Mouse (Mus musculus): ENCODE results near the gene Fam81a.

Fam81a gene

DNA sequence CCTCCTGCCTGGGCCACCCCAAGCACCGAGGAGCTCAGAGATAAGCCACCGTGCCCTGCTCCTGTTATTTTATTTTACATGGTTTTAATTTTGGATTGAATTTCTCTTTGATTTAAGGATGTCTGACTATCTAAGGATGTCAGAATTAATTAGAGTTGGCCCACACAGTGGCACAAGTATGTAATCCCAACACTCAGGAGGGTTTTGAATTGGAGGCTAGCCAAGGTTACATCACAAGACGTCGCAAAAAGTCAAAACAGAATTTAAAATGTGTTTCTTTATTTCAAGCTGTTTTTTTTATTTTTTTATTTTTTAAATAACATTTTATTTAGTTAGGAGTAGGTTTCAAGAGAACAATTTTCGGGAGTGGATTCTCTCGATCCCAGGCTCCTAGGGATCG, 31.5 kb downstream of the Fam81a start:
- no peak for DNase-seq (ENCODE audit: extremely low read depth, insufficient read length, low spot score)

DNA sequence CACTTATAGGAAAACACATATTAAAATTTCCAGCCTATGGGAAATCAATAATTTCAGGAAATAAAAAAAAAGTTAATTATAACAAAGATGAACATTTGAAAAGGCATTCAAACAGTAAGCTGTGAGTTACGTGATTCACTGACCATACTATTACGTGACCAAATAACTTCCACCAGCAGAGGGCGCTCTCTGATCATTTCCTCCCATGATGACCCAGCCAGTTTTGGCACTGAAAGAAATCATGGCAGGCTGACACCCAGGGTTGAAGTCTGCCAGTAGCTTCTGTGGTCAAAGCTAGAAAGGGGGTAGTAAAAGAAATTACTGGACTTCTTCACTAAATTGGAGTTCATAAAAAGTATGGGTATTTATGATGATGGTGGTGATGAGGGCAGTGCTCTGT, 33.1 kb downstream of the Fam81a start:
- DNase-seq (ENCODE audit: extremely low read depth, insufficient read length, low spot score), result peak; percentile 16

DNA sequence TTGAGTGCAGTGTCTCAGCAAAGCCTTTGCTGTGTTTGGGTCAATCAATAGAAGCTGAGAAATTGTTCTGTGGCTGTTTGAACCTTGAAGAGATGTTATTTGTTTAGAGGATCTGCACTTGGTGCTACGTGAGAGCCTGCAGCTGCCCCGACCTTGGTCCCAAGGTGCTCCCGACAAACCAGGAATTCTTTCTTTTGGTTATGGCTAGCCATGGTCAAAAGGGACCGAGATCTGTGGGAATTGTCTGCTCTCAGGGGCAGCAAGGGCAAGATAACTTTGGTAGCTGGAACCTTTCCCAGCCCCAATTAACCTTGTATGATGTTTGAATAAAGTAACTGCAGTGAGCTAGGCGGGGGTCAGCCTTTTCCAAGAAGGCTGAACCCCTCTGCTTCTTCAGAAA, 34.2 kb downstream of the Fam81a start:
- no peak for DNase-seq (ENCODE audit: extremely low read depth, insufficient read length, low spot score)

DNA sequence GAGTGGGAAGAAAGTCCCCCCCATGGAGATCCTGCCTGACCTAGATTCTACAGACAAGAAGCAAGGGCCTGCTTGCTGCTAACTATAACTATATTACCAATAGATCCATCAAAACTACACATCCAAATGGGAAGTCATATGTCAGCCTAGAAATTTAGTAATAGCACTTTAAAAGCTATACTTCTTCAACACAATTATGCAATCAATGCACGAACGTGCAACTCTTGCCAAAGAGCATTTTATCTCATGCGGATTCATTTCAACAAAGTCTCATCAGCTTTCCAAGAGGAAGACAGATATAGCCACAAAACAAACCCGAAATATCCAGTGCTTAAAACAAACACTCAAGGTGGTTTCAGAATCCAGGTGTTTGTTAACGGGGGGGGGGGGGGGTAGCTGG, 36.8 kb downstream of the Fam81a start:
- DNase-seq (ENCODE audit: extremely low read depth, insufficient read length, low spot score), result no peak

DNA sequence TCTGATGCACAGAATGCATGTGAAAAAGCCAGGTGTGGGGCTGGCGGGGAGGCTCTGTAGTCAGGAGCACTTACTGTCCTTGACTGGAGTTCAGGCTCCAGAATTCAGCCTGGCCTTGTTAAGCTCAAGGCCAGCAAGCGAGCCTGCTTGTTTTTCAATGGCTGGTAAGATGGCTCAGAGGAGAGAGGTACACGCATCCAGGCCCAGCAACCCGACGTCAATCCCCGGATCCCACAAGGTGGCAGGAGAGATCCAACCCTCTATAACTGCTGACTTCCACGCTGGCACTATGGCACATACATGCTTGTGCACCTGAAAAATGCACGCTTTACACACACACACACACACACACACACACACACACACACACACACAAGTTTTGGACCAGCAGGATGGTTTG, 39.3 kb downstream of the Fam81a start:
- no peak for DNase-seq (ENCODE audit: extremely low read depth, insufficient read length, low spot score)

DNA sequence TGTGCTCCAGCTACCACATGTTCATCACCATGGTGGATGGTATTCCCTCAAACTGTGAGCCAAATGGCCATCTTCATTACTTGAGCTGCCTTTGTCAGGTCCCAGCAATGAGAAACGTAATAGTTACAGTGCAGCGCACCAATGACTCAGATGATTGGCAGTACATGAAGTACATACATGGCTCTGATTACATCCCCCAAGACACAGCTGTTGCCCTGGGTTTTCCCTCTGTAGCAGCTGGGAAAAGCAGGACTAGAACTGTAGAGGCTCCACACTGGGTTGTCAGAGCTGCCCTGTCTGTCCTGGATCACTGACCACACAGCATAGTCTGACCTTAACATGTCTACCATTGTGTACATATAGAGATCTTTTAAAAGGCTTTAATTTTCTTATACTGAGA, 44.8 kb downstream of the Fam81a start:
- DNase-seq (ENCODE audit: extremely low read depth, insufficient read length, low spot score), result no peak

DNA sequence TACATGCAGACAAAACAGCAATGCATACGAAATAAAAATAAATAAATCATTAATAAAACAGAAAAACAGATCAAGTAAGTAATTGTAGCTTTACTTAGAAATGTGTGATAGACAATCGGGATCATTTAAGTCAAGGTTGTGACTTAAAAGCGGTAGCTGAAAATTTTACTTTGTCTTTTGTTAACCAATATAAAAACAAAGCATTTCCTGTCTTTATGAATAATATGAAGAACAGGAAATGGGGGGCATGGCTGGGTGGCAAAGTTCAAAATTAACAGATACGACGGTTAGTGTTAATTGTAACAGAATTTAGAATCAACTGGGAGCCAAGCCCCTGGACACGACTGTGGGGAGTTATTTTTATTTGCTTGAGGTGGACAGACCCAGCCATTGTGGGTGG, 47.3 kb downstream of the Fam81a start:
- no peak for DNase-seq (ENCODE audit: extremely low read depth, insufficient read length, low spot score)

DNA sequence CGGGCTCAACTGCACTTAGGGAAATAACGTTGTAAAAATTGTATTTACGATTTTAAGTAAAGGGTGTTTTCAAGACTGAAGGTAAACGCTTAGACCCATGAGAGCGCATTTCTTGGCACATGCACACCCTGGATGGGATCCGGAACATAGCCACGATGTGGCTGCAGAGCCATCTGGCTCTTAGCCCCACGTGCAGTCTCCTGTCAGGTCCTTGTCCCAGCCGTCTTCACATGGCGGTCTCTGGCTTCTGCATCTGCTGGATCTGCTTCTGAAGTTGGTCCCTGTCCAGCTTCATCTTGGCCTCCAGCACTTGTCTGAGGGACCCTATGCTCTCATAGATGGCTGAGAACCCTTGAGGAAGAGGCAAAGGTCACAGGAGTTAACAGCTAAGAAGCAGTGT, 51.8 kb downstream of the Fam81a start:
- DNase-seq (ENCODE audit: extremely low read depth, insufficient read length, low spot score), result no peak

DNA sequence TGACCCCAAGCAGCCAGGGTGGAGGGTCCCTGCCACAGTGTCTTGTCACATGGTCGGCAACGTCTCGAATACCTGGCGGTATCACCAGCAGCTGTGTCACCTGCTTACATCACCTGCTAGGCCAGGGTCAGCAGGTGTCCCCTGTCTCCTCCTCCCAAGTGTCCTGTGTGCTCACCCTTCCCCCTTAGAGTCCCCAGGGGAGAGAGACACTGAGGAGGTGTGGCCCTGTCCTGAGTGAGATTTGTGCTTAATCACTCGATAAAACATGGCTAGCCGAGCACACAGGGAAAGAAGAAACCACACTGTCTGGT, 53.6 kb downstream of the Fam81a start:
- DNase-seq (ENCODE audit: extremely low read depth, insufficient read length, low spot score), result no peak

DNA sequence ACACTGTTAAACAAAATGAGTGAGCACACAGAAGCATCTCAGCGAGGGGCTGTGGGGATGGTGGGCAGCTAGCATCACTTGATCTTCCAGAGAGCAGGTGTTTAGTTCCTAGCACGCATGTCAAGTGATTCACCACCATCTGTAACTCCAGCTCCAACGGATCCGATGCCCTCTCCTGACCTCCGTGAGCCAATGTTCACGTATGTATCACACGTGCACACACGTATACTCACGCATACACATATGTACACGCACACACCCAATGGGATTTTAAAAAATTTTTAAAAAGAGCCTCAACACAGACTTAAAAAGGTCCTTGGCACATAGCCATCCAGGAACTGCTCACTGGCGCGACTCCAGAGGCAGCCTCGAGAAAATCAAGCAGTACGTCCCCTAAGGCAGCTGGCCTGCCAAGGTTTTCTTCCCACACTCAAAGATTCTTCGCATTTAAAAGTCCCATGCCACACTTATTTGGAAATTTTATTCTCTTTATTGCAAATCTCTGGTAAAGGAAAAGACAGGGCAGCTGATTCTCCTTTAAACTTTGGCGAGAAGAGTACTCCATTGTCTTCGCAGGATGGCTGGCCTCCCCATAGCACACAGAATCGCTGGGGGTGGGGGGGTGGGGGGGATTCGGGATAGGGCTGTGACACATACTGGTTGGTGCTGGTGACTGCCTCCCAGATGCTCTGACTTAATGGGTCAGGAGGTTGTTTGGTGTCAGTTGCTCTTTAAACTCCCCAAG, 54.1 kb downstream of the Fam81a start:
- DNase-seq (ENCODE audit: extremely low read depth, insufficient read length, low spot score), result no peak

DNA sequence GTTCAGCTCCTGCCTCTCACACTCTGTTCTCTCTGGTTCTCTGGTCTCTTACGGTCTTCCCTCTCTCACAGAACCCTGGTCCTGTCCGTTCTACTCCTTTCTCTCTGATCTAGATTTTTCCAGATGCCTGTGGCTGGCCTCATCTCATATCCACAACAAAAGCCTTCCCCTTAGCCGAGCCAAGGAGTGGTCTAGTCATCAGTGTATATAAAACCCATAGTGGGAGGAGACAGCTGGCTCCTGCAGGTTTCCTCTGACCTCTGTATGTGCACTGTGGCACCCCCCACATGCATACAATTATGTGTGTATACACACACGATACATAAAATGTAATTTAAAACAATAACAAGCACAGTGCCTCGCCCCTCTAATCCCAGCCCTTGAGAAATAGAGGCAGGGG, 55.0 kb downstream of the Fam81a start:
- no peak for DNase-seq (ENCODE audit: extremely low read depth, insufficient read length, low spot score)

DNA sequence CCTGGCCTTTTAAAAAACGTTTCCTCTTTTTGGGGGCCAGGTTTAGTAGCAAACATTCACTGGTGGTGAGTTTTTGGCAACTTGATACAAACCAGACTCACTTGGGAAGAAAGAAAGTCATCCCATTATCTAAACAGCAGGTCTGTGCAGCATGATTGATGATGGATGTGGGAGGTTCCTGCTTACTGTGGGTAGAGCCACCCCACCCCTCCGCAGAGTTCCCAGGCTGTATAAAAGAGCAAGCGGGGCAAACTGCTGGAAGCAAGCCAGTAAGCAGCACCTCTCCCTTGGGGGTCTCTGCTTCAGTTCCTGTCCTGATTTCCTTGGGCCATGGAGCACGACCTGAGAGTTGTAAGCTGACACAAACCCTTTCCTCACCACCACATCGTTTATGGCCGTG, 56.3 kb downstream of the Fam81a start:
- DNase-seq (ENCODE audit: extremely low read depth, insufficient read length, low spot score), result no peak

DNA sequence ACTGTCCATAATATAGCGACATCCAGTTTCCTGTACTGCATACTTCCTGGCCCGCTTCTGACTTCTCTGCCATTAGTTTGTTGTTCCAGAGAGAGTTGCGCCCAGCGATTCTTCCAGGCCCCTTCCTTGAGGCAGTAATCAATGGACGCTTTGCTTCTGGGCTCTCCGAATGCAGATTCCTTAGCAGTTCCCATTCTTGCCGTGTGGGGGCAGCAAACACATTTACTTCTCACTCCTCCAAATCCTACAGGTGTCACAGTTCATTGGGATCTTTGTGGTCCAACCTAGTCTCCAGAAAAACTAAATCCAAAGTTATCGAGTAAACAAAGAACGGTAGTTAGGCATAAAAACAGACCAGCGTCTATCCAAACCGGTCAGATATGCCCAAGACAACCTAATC, 58.3 kb downstream of the Fam81a start:
- DNase-seq (ENCODE audit: extremely low read depth, insufficient read length, low spot score), result no peak

DNA sequence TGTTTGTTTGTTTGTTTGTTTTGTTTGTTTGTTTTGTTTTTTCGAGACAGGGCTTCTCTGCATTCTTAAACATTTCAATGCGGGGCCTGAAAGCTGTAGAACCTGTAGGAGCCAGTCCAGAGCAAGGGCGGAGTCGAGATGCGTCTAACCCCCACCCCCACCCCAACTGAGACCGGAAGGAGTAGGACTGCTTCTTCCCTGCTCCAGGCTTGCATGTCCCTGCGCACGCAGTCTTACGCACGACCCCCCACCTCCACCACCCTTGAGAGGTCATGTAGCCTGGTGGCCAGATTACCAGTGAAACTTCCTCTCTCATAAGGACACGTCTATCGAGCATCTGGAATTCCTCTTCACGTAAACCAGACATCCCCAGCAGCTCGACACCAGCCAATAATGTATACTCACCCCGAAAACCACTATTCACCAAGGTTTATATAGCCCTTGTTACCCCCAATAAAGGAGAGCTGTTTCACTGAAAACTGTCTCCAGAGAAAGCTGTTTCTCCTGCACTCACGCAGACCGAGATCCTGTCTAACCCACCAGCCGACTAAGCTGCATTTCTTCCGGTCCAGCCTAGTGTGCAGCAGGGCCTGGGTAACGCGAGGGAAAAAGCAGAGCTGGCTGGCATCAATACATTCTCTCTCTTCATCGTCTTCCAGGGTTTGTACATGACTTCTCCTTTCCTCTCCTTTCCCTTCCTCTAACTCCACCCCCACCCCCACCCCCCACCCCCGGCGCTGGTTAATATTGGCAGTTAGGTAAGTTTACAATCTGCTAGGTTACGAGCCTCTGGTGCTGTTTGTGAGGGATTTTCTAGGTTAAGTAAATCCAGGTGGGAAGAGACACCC, 59.8 kb downstream of the Fam81a start:
- DNase-seq (ENCODE audit: extremely low read depth, insufficient read length, low spot score), result no peak

DNA sequence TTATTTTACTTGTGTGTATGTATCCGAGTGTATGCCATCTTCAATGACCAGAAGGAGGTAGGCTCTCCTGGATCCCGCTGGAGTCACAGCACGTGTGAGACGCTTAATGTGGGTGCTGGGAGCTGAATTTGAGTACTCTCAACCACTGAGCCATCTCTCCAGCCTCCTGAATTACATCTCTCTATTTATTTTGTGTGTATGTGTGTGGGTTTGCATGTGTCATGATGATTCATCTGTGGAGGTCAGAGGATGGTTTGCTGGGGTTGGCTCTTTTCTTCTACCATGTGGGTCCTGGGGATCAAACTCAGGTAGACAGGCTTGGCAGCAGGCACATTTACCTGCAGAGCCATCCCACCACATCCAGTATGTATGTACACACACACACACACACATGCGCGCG, 60.6 kb downstream of the Fam81a start:
- DNase-seq (ENCODE audit: extremely low read depth, insufficient read length, low spot score), result peak; percentile 36

DNA sequence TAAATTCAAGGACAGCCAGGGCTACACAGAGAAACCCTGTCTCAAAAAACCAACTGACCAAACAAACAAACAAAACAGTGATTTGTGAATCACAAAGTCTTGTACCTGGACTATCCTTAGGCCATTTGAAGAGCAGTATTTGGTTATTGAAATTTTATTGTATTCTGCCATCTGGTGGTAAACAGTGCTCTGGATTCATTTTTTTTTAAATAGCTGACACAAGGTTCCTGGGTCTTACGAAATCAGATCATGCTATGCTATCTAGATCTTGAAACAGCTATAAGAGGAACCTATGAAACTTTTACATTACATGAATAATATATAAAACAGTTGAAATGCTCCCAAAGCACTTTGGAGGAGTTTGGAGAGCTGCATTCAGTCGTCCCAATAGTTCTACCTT, 61.4 kb downstream of the Fam81a start:
- DNase-seq (ENCODE audit: extremely low read depth, insufficient read length, low spot score), result peak; percentile 44

DNA sequence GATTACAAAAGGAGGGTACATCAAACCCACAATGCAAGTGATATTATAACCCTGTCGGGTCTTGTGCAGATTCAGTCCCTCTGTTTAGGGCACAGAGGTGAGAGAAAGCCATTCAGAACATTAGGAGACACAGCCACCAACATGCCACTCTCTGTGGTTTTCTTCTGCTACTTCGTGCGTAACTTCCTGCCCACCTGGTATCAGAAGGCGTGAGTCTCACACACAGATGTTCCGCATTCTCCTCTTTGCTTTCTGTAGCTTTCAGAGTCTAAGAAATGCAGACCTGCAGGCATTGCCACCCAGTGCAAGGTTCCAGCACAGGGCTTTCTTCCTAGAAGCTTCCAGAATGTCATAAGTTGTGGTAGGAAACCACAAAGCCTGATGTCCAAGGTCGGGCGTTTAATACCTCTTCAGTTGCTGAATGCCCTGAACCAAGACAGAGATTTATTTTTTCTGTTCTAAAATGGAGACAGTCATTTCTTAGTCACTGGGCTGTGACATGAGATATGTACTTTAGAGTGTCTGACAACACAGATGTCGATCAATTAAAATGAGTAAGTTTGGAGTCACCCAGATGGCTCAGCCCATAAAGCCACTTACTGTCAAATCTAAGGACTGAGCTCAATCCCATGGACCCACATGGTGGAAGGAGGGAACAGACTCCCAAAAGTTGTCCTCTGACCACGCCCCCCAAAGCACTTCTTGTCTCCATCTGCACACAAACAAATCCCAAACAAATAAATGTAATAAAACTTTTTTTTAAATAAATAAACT, 62.1 kb downstream of the Fam81a start:
- DNase-seq (ENCODE audit: extremely low read depth, insufficient read length, low spot score), result peak; percentile 38

DNA sequence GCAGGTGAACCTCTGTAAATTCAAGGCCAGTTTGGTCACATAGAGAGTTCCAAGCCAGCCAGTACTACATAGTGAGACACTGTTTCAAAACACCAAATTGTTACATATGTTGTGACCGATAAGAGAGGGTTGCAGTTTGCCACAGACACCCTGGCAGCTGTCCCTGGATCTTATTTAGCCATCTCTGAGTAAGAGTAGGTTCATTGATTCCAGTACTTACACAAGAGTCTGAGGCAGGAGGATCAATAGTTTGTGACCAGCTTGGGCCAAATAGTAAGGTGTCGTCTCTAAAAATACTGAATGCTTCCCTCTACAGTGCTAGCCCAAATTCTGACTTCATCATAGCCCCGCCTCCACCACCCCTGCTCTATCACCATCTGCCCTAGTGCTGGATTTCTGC, 64.3 kb downstream of the Fam81a start:
- no peak for DNase-seq (ENCODE audit: extremely low read depth, insufficient read length, low spot score)

DNA sequence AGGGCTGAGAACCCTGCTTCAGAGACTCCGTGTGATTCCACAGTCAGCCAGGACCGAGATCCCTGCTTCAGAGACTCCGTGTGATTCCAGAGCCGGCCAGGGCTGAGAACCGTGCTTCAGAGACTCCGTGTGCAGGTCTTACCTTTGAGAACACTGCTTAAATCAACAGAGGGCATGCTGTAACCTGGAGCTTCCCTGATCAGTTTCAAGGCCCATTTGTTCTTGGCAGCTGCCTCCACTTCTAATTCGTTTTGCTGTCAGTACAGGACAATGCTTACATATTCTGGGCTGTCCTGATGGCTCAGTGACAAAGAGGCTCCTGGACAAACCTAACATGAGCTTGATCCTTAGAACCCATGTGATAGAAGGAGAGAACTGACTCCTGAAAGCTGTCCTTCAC, 65.2 kb downstream of the Fam81a start:
- DNase-seq (ENCODE audit: extremely low read depth, insufficient read length, low spot score), result no peak

DNA sequence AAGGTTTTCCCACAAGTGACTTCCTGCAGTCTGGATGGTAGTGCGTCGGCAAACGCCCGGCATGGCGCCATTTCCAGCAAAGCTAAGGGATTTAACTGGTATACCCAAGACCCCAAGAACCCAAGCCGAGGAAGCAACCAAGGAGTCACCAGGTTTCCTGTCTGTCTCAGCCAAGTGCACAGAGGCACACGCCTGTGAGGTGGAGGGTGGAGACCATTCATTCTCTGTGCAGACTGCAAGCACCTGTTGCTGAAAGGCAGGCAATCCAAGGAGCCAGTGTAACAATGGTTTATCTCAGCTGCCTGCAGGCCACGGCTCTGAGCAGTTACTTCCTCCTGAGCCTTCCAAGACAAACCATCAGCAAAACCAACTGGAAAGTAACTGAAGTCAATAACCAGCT, 70.0 kb downstream of the Fam81a start:
- no peak for DNase-seq (ENCODE audit: extremely low read depth, insufficient read length, low spot score)

DNA sequence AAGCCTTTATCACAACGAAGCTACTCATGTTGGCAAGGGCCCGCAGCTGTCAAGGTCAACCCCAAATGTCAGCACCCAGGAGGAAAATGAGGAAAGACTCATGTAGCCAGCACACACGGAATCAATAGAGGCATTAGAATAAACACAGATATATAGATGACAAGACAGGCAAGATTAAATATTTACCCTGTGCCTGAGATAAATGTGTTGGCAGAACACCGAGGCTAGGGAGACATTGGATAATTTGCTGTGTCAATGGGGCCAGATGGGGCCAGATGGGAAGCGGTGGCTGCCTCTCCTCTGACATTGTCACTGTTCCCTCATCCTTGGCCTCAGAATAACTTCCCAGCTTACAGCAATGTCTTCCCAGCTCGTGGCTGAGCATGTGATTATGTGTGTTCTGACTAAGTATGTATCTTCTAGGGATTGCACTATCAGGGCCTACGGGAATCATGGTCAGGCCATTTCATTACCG, 72.4 kb downstream of the Fam81a start:
- DNase-seq (ENCODE audit: extremely low read depth, insufficient read length, low spot score), result no peak

DNA sequence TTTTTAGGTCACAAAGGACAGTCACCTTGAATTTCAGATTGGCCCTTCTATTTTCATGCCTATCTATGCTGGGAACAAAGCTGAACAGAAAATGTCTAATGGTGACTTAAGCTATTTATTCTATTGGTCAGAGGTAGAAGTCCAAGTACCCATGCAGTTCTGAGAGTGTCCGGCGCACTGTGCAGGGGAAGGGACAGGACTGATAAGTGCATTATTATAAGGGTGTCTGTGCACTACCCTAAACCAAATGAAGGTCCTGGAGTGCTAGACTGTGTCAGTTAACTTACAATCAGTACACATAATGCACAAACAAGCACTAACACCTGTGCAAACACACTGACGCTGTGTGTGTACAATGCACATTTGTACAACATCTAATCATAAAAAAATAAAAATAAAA, 74.9 kb downstream of the Fam81a start:
- DNase-seq (ENCODE audit: extremely low read depth, insufficient read length, low spot score), result no peak
